Mouse (Mus musculus): Measurements from ENCODE around the gene Olfr967. TPM values are rescaled to one million over a fixed set of nuclear protein-coding genes. Genes with fewer than 3 reads are reported as not detected.
"Not testable (repeated sequence)": the region's sequence is repeated elsewhere in the genome, so short reads cannot be mapped to it uniquely, and the experiment has no call there.

Gene Olfr967
- not detected in 2 replicates for polyA plus RNA-seq (2016; fragmentation: Nextera tagmentation; extraction: Ambion mirVana)

GRCm38 (mm10) chr9:39745949-39746348 lies at the start of gene Olfr967:
TSS of gene Olfr967 (plus strand) at chr9:39746249.
- no peak for DNase-seq (ENCODE audit: low spot score)

GRCm38 (mm10) chr9:39701123-39701522 lies 44.9 kb upstream of the Olfr967 start:
- H3K27me3 ChIP-seq (ENCODE audit: insufficient read depth, poor library complexity, severe bottlenecking); H3K36me3 ChIP-seq; H3K4me1 ChIP-seq (replicated peaks); H3K9me3 ChIP-seq; H3K4me3 ChIP-seq; DNase-seq (ENCODE audit: low spot score); H3K27ac ChIP-seq: not testable (repeated sequence)
- WGBS = 82% methylated on average over 8 of the region's 8 CpGs

More at GRCm38 (mm10) chr9:39745949-39746348, at the start of gene Olfr967:
- no peaks in the 10 kb centered on the region for H3K9me3 ChIP-seq
- no peak within 1 kb of the TSS for H3K27ac ChIP-seq
- no peaks in the 10 kb centered on the region for H3K4me1 ChIP-seq (replicated peaks)
- H3K4me3 ChIP-seq = no peak within 1 kb of the TSS
- H3K27me3 ChIP-seq (ENCODE audit: insufficient read depth, poor library complexity, severe bottlenecking) = no peaks in the 10 kb centered on the region
- no peaks in the 10 kb centered on the region for H3K36me3 ChIP-seq

GRCm38 (mm10) chr9:39707017-39707416 lies 39.0 kb upstream of the Olfr967 start, which contains the start of gene Olfr149:
TSS of gene Olfr149 (minus strand) at chr9:39707117.
- Histone ChIP-seq H3K27me3 (ENCODE audit: insufficient read depth, poor library complexity, severe bottlenecking) (no peaks in the 10 kb centered on the region), H3K4me1 (replicated peaks) (no peaks in the 10 kb centered on the region), H3K4me3 (no peak within 1 kb of the TSS), H3K27ac (no peak within 1 kb of the TSS), H3K9me3 (no peaks in the 10 kb centered on the region), H3K36me3 (no peaks in the 10 kb centered on the region)
- no peak for DNase-seq (ENCODE audit: low spot score)

- Histone ChIP-seq H3K4me3 (no peak overlapping the region), H3K4me1 (replicated peaks) (no peaks in the 10 kb centered on the region), H3K27me3 (ENCODE audit: insufficient read depth, poor library complexity, severe bottlenecking) (no peaks in the 10 kb centered on the region), H3K27ac (no peak overlapping the region), H3K36me3 (no peaks in the 10 kb centered on the region), H3K9me3 (no peaks in the 10 kb centered on the region)
- no peak for DNase-seq (ENCODE audit: low spot score)
- WGBS = 70% methylated on average over 3 of the region's 3 CpGs
These were observed 37.1 kb upstream of the Olfr967 start for GRCm38 (mm10) chr9:39708958-39709357.

- Histone ChIP-seq H3K36me3 (no peaks in the 10 kb centered on the region), H3K4me3 (no peak within 1 kb of the TSS), H3K27me3 (ENCODE audit: insufficient read depth, poor library complexity, severe bottlenecking) (no peaks in the 10 kb centered on the region), H3K4me1 (replicated peaks) (no peaks in the 10 kb centered on the region), H3K27ac (no peak within 1 kb of the TSS), H3K9me3 (no peaks in the 10 kb centered on the region)
- no peak for DNase-seq (ENCODE audit: low spot score)
These were observed 35.0 kb upstream of the Olfr967 start, which contains the start of gene Olfr965 for GRCm38 (mm10) chr9:39711053-39711452. TSS of gene Olfr965 (plus strand) at chr9:39711353.

GRCm38 (mm10) chr9:39730678-39731077 lies 15.4 kb upstream of the Olfr967 start, which contains the start of gene Olfr150:
TSS of gene Olfr150 (plus strand) at chr9:39730978.
- Histone ChIP-seq H3K27me3 (ENCODE audit: insufficient read depth, poor library complexity, severe bottlenecking) (no peaks in the 10 kb centered on the region), H3K4me1 (replicated peaks) (no peaks in the 10 kb centered on the region), H3K9me3 (no peaks in the 10 kb centered on the region), H3K27ac (no peak within 1 kb of the TSS), H3K4me3 (no peak within 1 kb of the TSS), H3K36me3 (no peaks in the 10 kb centered on the region)
- DNase-seq (ENCODE audit: low spot score) = no peak

GRCm38 (mm10) chr9:39740741-39741140 lies 5.3 kb upstream of the Olfr967 start:
- Histone ChIP-seq H3K9me3 (no peaks in the 10 kb centered on the region), H3K36me3 (no peaks in the 10 kb centered on the region), H3K4me1 (replicated peaks) (no peaks in the 10 kb centered on the region), H3K27ac (no peak overlapping the region), H3K27me3 (ENCODE audit: insufficient read depth, poor library complexity, severe bottlenecking) (no peaks in the 10 kb centered on the region), H3K4me3 (no peak overlapping the region)
- no peak for DNase-seq (ENCODE audit: low spot score)
- WGBS = 89% methylated on average over 1 of the region's 1 CpGs

- Histone ChIP-seq H3K4me3 (no peak overlapping the region), H3K4me1 (replicated peaks) (no peaks in the 10 kb centered on the region), H3K27me3 (ENCODE audit: insufficient read depth, poor library complexity, severe bottlenecking) (no peaks in the 10 kb centered on the region), H3K9me3 (no peaks in the 10 kb centered on the region), H3K27ac (no peak overlapping the region), H3K36me3 (no peaks in the 10 kb centered on the region)
- DNase-seq (ENCODE audit: low spot score) = no peak
- 90% methylated on average over 1 of the region's 1 CpGs for WGBS
These were observed 379 bp downstream of the Olfr967 start for GRCm38 (mm10) chr9:39746428-39746827.

- Histone ChIP-seq H3K36me3 (no peaks in the 10 kb centered on the region), H3K27me3 (ENCODE audit: insufficient read depth, poor library complexity, severe bottlenecking) (no peaks in the 10 kb centered on the region), H3K27ac (no peak within 1 kb of the TSS), H3K4me3 (no peak within 1 kb of the TSS), H3K4me1 (replicated peaks) (no peaks in the 10 kb centered on the region), H3K9me3 (no peaks in the 10 kb centered on the region)
- 88% methylated on average over 1 of the region's 1 CpGs for WGBS
- DNase-seq (ENCODE audit: low spot score) = no peak
These were observed 37.1 kb downstream of the Olfr967 start, which contains the start of gene Olfr968 for GRCm38 (mm10) chr9:39783153-39783552. TSS of gene Olfr968 (minus strand) at chr9:39783253.

- Histone ChIP-seq H3K27ac (no peak within 1 kb of the TSS), H3K9me3 (no peaks in the 10 kb centered on the region), H3K36me3 (no peaks in the 10 kb centered on the region), H3K4me3 (no peak within 1 kb of the TSS), H3K4me1 (replicated peaks) (no peaks in the 10 kb centered on the region), H3K27me3 (ENCODE audit: insufficient read depth, poor library complexity, severe bottlenecking) (no peaks in the 10 kb centered on the region)
- DNase-seq (ENCODE audit: low spot score) = no peak
- 81% methylated on average over 2 of the region's 2 CpGs for WGBS
These were observed 44.5 kb downstream of the Olfr967 start, which contains the start of gene Olfr969 for GRCm38 (mm10) chr9:39790558-39790957. TSS of gene Olfr969 (plus strand) at chr9:39790945.

Other genes with a start within 250 kb of the Olfr967 start
- not detected in 2 replicates for gene Olfr957, start 230.4 kb upstream of the Olfr967 start, polyA plus RNA-seq (2016; fragmentation: Nextera tagmentation; extraction: Ambion mirVana)
- not detected in 2 replicates for gene Olfr958, start 192.2 kb upstream of the Olfr967 start, polyA plus RNA-seq (2016; fragmentation: Nextera tagmentation; extraction: Ambion mirVana)
- not detected in 2 replicates for gene Olfr959, start 170.7 kb upstream of the Olfr967 start, polyA plus RNA-seq (2016; fragmentation: Nextera tagmentation; extraction: Ambion mirVana)
- 6.0 and 10.1 TPM in 2 replicates for gene AW551984, start 141.8 kb upstream of the Olfr967 start, polyA plus RNA-seq (2016; fragmentation: Nextera tagmentation; extraction: Ambion mirVana)
- gene Olfr148, start 135.6 kb upstream of the Olfr967 start, polyA plus RNA-seq (2016; fragmentation: Nextera tagmentation; extraction: Ambion mirVana) = not detected in 2 replicates
- not detected in 2 replicates for gene Olfr960, start 124.9 kb upstream of the Olfr967 start, polyA plus RNA-seq (2016; fragmentation: Nextera tagmentation; extraction: Ambion mirVana)
- gene Olfr961, start 101.2 kb upstream of the Olfr967 start, polyA plus RNA-seq (2016; fragmentation: Nextera tagmentation; extraction: Ambion mirVana) = not detected in 2 replicates
- gene Olfr963, start 79.0 kb upstream of the Olfr967 start, polyA plus RNA-seq (2016; fragmentation: Nextera tagmentation; extraction: Ambion mirVana) = not detected in 2 replicates
- gene Olfr149, start 39.1 kb upstream of the Olfr967 start, polyA plus RNA-seq (2016; fragmentation: Nextera tagmentation; extraction: Ambion mirVana) = not detected in 2 replicates
- not detected in 2 replicates for gene Olfr965, start 34.9 kb upstream of the Olfr967 start, polyA plus RNA-seq (2016; fragmentation: Nextera tagmentation; extraction: Ambion mirVana)
- not detected in 2 replicates for gene Olfr150, start 15.3 kb upstream of the Olfr967 start, polyA plus RNA-seq (2016; fragmentation: Nextera tagmentation; extraction: Ambion mirVana)
- not detected in 2 replicates for gene Olfr968, start 37.0 kb downstream of the Olfr967 start, polyA plus RNA-seq (2016; fragmentation: Nextera tagmentation; extraction: Ambion mirVana)
- not detected in 2 replicates for gene Olfr969, start 44.7 kb downstream of the Olfr967 start, polyA plus RNA-seq (2016; fragmentation: Nextera tagmentation; extraction: Ambion mirVana)
- not detected in 2 replicates for gene Olfr970, start 62.6 kb downstream of the Olfr967 start, polyA plus RNA-seq (2016; fragmentation: Nextera tagmentation; extraction: Ambion mirVana)
- not detected in 2 replicates for gene Olfr971, start 90.6 kb downstream of the Olfr967 start, polyA plus RNA-seq (2016; fragmentation: Nextera tagmentation; extraction: Ambion mirVana)
- not detected in 2 replicates for gene Olfr972, start 120.2 kb downstream of the Olfr967 start, polyA plus RNA-seq (2016; fragmentation: Nextera tagmentation; extraction: Ambion mirVana)
- not detected in 2 replicates for gene Olfr229, start 161.1 kb downstream of the Olfr967 start, polyA plus RNA-seq (2016; fragmentation: Nextera tagmentation; extraction: Ambion mirVana)
- gene Olfr974, start 191.3 kb downstream of the Olfr967 start, polyA plus RNA-seq (2016; fragmentation: Nextera tagmentation; extraction: Ambion mirVana) = not detected in 2 replicates
- gene Olfr975, start 205.8 kb downstream of the Olfr967 start, polyA plus RNA-seq (2016; fragmentation: Nextera tagmentation; extraction: Ambion mirVana) = not detected in 2 replicates
- gene Olfr976, start 214.9 kb downstream of the Olfr967 start, polyA plus RNA-seq (2016; fragmentation: Nextera tagmentation; extraction: Ambion mirVana) = not detected in 2 replicates
- not detected in 2 replicates for gene Olfr978, start 245.9 kb downstream of the Olfr967 start, polyA plus RNA-seq (2016; fragmentation: Nextera tagmentation; extraction: Ambion mirVana)